Mouse (Mus musculus): ENCODE data around the gene Emb. TPM values are rescaled to one million over a fixed set of nuclear protein-coding genes. Genes with fewer than 3 reads are reported as not detected.
A peak's percentile ranks its signal among the peaks of the same experiment; 100 is the strongest.

Gene Emb
- polyA plus RNA-seq, 1 experiment: 34.7 TPM

GRCm38 (mm10) chr13:117215481-117215880 is 7.1 kb downstream of the Emb start:
- no peaks in the 10 kb centered on the region for H3K27me3 ChIP-seq (ENCODE audit: control insufficient read depth, insufficient read depth, low read length)
- no peak for TF ChIP-seq CTCF (IDR thresholded peaks at IDR 0.05; ENCODE audit: borderline replicate concordance, insufficient read depth, low read depth, low read length)
- TF ChIP-seq POLR2A (IDR thresholded peaks at IDR 0.05; ENCODE audit: borderline replicate concordance, insufficient read depth, low read length): no peak
- no peaks in the 10 kb centered on the region for H3K4me1 ChIP-seq (ENCODE audit: control insufficient read depth, insufficient read depth, low read length)
- H3K27ac ChIP-seq (ENCODE audit: insufficient read depth, low read length): no peak overlapping the region
- WGBS: 33% methylated on average over 10 of the region's 10 CpGs
- H3K4me3 ChIP-seq (replicated peaks; ENCODE audit: insufficient read depth, low read depth, low read length): no peak overlapping the region
- no peak for DNase-seq

DNA sequence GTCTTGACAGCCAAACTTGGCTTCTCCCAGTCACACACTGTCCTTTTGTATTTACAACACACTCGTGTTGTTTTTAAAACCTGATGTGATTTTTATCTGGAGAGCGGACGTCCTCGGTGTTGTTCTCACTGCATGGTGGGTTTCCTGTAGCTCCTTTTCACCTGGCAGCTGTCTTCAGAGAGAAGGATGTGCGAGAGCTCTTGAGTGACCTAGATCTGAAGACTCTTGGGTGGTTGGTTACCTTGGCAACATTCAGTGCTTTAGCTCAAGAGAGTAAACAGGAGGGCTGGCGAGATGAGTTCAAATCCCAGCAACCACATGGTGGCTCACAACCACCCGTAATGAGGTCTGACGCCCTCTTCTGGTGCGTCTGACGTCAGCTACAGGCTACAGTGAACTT is 7.8 kb downstream of the Emb start:
- DNase-seq: no peak
- TF ChIP-seq CTCF (IDR thresholded peaks at IDR 0.05; ENCODE audit: borderline replicate concordance, insufficient read depth, low read depth, low read length) (no peak), POLR2A (IDR thresholded peaks at IDR 0.05; ENCODE audit: borderline replicate concordance, insufficient read depth, low read length) (no peak)
- no peaks in the 10 kb centered on the region for H3K4me1 ChIP-seq (ENCODE audit: control insufficient read depth, insufficient read depth, low read length)
- no peak overlapping the region for H3K27ac ChIP-seq (ENCODE audit: insufficient read depth, low read length)
- no peaks in the 10 kb centered on the region for H3K27me3 ChIP-seq (ENCODE audit: control insufficient read depth, insufficient read depth, low read length)
- WGBS: 42% methylated on average over 10 of the region's 10 CpGs
- no peak overlapping the region for H3K4me3 ChIP-seq (replicated peaks; ENCODE audit: insufficient read depth, low read depth, low read length)

- no peak for DNase-seq
- 52% methylated on average over 9 of the region's 9 CpGs for WGBS
- no peak overlapping the region for H3K27ac ChIP-seq (ENCODE audit: insufficient read depth, low read length)
- TF ChIP-seq POLR2A (IDR thresholded peaks at IDR 0.05; ENCODE audit: borderline replicate concordance, insufficient read depth, low read length) (no peak), CTCF (IDR thresholded peaks at IDR 0.05; ENCODE audit: borderline replicate concordance, insufficient read depth, low read depth, low read length) (no peak)
- no peaks in the 10 kb centered on the region for H3K27me3 ChIP-seq (ENCODE audit: control insufficient read depth, insufficient read depth, low read length)
- H3K4me1 ChIP-seq (ENCODE audit: control insufficient read depth, insufficient read depth, low read length): no peaks in the 10 kb centered on the region; the same call in 1 of the 2 replicates
- H3K4me3 ChIP-seq (replicated peaks; ENCODE audit: insufficient read depth, low read depth, low read length): no peak overlapping the region
These were observed 8.5 kb downstream of the Emb start for GRCm38 (mm10) chr13:117216752-117217363.

DNA sequence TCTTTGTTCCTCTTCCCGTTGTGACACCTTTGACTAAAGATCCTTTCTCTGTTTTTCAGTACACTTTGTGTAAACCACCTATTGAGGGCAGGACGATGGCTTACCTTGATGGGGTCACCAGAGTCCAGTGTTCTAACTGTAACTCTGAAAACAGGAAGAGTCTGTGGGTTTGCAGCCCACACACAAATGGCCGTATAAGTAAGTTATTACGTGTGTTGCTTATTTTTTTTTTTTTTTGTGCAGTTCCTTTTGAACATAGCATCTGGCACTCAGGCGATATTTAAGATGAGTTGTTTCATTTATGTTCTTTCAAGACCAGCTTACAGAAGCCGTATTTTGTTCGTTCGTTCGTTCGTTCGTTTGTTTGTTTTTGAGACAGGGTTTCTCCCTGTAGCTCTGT is 9.3 kb downstream of the Emb start:
- 83% methylated on average over 11 of the region's 11 CpGs for WGBS
- H3K4me3 ChIP-seq (replicated peaks; ENCODE audit: insufficient read depth, low read depth, low read length): no peak overlapping the region
- no peak for TF ChIP-seq POLR2A (IDR thresholded peaks at IDR 0.05; ENCODE audit: borderline replicate concordance, insufficient read depth, low read length)
- no peak for TF ChIP-seq CTCF (IDR thresholded peaks at IDR 0.05; ENCODE audit: borderline replicate concordance, insufficient read depth, low read depth, low read length)
- no peak for DNase-seq
- peaks cover 3% of the 10 kb centered on the region; the same call in 1 of the 2 replicates for H3K4me1 ChIP-seq (ENCODE audit: control insufficient read depth, insufficient read depth, low read length)
- H3K27ac ChIP-seq (ENCODE audit: insufficient read depth, low read length): no peak overlapping the region
- no peaks in the 10 kb centered on the region for H3K27me3 ChIP-seq (ENCODE audit: control insufficient read depth, insufficient read depth, low read length)

DNA sequence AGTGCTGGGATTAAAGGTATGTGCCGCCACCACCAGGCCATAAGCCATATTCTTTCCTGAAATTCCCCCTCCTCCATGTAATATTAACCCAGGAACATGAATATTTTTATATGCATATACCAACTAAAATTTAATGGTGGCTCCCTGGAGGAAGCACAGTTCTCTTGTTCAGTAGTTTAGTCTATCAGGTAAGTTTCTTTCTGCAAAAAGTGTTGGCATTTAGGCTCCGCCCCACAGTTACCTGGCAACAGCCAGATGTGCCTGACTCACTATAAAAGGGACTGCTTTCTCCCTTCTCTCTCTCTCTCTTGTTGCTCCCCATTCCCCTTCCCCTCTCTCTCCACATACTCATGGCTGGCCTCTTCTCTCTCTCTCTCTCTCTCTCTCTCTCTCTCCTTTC is 9.8 kb downstream of the Emb start:
- Histone ChIP-seq H3K27me3 (ENCODE audit: control insufficient read depth, insufficient read depth, low read length) (no peaks in the 10 kb centered on the region), H3K4me1 (ENCODE audit: control insufficient read depth, insufficient read depth, low read length) (peaks cover 3% of the 10 kb centered on the region; the same call in 1 of the 2 replicates), H3K27ac (ENCODE audit: insufficient read depth, low read length) (no peak overlapping the region), H3K4me3 (replicated peaks; ENCODE audit: insufficient read depth, low read depth, low read length) (no peak overlapping the region)
- DNase-seq: no peak
- WGBS: 91% methylated on average over 2 of the region's 2 CpGs
- no peak for TF ChIP-seq POLR2A (IDR thresholded peaks at IDR 0.05; ENCODE audit: borderline replicate concordance, insufficient read depth, low read length)
- TF ChIP-seq CTCF (IDR thresholded peaks at IDR 0.05; ENCODE audit: borderline replicate concordance, insufficient read depth, low read depth, low read length): no peak

GRCm38 (mm10) chr13:117219871-117220500 is 11.7 kb downstream of the Emb start:
- 21% methylated on average over 16 of the region's 16 CpGs for WGBS
- no peaks in the 10 kb centered on the region for H3K27me3 ChIP-seq (ENCODE audit: control insufficient read depth, insufficient read depth, low read length)
- TF ChIP-seq CTCF (IDR thresholded peaks at IDR 0.05; ENCODE audit: borderline replicate concordance, insufficient read depth, low read depth, low read length): no peak
- TF ChIP-seq POLR2A (IDR thresholded peaks at IDR 0.05; ENCODE audit: borderline replicate concordance, insufficient read depth, low read length): no peak
- H3K27ac ChIP-seq (ENCODE audit: insufficient read depth, low read length): peak overlapping the region; percentile 50
- peaks cover 5% of the 10 kb centered on the region; the same call in 1 of the 2 replicates for H3K4me1 ChIP-seq (ENCODE audit: control insufficient read depth, insufficient read depth, low read length)
- peak overlapping the region; percentile 84 for H3K4me3 ChIP-seq (replicated peaks; ENCODE audit: insufficient read depth, low read depth, low read length)
- DNase-seq: no peak

DNA sequence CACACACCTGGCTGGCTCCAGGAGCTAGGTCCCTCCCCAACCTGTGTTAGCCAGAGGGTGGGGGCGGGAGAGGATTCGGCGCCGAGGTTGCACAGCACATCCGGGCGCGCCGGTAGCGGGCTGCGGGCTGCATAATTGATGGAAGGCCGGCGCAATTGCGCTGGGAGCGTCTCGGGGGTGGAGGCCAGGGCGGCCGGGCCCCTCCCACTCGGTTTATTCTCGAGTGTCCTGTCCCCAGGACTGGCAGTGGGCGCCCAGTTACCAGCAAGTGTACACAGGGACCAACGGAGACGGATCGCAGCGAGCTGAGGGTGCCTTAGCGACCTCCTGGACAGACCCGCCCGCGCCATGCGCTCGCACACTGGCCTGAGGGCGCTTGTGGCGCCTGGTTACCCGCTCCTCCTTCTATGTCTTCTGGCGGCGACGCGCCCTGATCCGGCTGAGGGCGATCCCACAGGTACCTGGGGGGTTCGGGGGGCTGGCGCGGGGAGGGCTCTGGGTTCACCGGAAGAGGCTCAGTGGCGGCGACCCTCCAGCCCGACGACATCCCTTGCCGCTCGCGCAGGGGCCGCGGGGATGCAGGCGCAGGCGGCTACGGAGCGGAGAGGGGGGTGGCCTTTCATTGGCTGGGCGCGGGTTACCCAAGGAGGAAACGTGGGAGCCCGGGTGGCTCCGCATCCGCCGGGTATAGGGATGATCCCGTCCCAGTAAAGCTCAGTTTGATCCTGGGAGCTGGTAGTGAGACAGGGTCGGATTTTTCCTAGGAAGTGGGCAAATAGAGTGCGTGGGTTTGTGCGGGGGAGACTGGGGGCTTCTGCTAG is 12.4 kb downstream of the Emb start, which contains the start of gene Gm17509:
Gene Gm17509, minus strand, starts transcription at position 575 of the 821 bp plus-strand sequence.
- Histone ChIP-seq H3K27ac (ENCODE audit: insufficient read depth, low read length) (peak within 1 kb of the TSS; percentile 50), H3K4me3 (replicated peaks; ENCODE audit: insufficient read depth, low read depth, low read length) (peak within 1 kb of the TSS; percentile 84), H3K4me1 (ENCODE audit: control insufficient read depth, insufficient read depth, low read length) (peaks cover 9% of the 10 kb centered on the region; the same call in 1 of the 2 replicates), H3K27me3 (ENCODE audit: control insufficient read depth, insufficient read depth, low read length) (no peaks in the 10 kb centered on the region)
- TF ChIP-seq CTCF (IDR thresholded peaks at IDR 0.05; ENCODE audit: borderline replicate concordance, insufficient read depth, low read depth, low read length): no peak
- peak; percentile 45; the same call in 1 of the 2 replicates for TF ChIP-seq POLR2A (IDR thresholded peaks at IDR 0.05; ENCODE audit: borderline replicate concordance, insufficient read depth, low read length)
- 1% methylated on average over 67 of the region's 67 CpGs for WGBS
- DNase-seq: peak; percentile 87 to 88

All from cerebellum, adult 2 months (tissue).